Mouse (Mus musculus) hindbrain, postnatal 0 days (tissue): Measurements from ENCODE around the gene Casc3. TPM values are rescaled to one million over a fixed set of nuclear protein-coding genes. Genes with fewer than 3 reads are reported as not detected.

Source experiments
- ATAC-seq: fragments of 200-750 bp; cut with Nextera tagmentation; 2 replicates; pipeline ENCODE4 v1.8.0; 2017; ENCODE audit warnings: mild to moderate bottlenecking, moderate TSS enrichment, moderate library complexity
- DNase-seq: peaks from one replicate; pipeline ENCODE4 v3.0.0-alpha.2; 2015; ENCODE audit warnings: low spot score
- H3K27ac ChIP-seq: fragments of 300-500 bp; sonication (generic); 2 replicates; pipeline ENCODE4 v1.5.1; 2014; ENCODE audit warnings: mild to moderate bottlenecking
- H3K27me3 ChIP-seq: fragments of 300-500 bp; sonication (generic); 2 replicates; pipeline ENCODE4 v1.6.1; 2014; ENCODE audit warnings: low read length, mixed read lengths; ENCODE audit not compliant: insufficient read depth
- H3K36me3 ChIP-seq: fragments of 300-500 bp; sonication (generic); 2 replicates; pipeline ENCODE4 v1.6.1; 2014; ENCODE audit warnings: low read length, mixed read lengths; ENCODE audit not compliant: insufficient read depth
- H3K4me1 ChIP-seq: fragments of 300-500 bp; sonication (generic); 2 replicates; pipeline ENCODE4 v1.6.1; 2014; ENCODE audit warnings: antibody characterized with exemption, low read length, mixed read lengths; ENCODE audit not compliant: insufficient read depth
- H3K4me2 ChIP-seq: fragments of 300-500 bp; sonication (generic); 2 replicates; pipeline ENCODE4 v1.6.1; 2014; ENCODE audit warnings: low read depth, mild to moderate bottlenecking, low read length, moderate library complexity, mixed read lengths
- H3K4me3 ChIP-seq: fragments of 300-500 bp; sonication (generic); 2 replicates; pipeline ENCODE4 v1.5.1; 2014; ENCODE audit warnings: low read length
- H3K9ac ChIP-seq: fragments of 300-500 bp; sonication (generic); replicated peaks from 2 replicates; pipeline ENCODE4 v1.6.1; 2014; ENCODE audit warnings: mild to moderate bottlenecking, low read length, moderate library complexity, mixed read lengths
- H3K9me3 ChIP-seq: fragments of 300-500 bp; sonication (generic); 2 replicates; pipeline ENCODE4 v1.6.1; 2016; ENCODE audit warnings: low read length, mixed read lengths
- CTCF ChIP-seq: IDR thresholded peaks from 2 replicates; pipeline ENCODE4 v1.5.1; 2016; ENCODE audit warnings: antibody characterized with exemption, control low read depth, low read depth
- WGBS: fragments of 180-500 bp; shearing (Covaris S2); extraction: QIAGEN DNeasy Blood & Tissue Kit; methylation state at CpG from one replicate; pipeline ENCODE4 v1.1.7; 2014; 5-methylcytosine and 5-hydroxymethylcytosine counted together
- polyA plus RNA-seq: library from polyadenylated mRNA; unstranded; fragments of >200 nt; fragmentation: Nextera tagmentation; extraction: Ambion mirVana; gene quantifications from 2 replicates; pipeline ENCODE4 v1.2.1, GENCODE M21; 2015
- total RNA-seq: library from RNA; depleted of rRNA; stranded (reverse); fragments of >200 nt; gene quantifications from 2 replicates; pipeline ENCODE4 v1.2.3, GENCODE M21; 2014

The Casc3 gene
- total and polyA plus RNA-seq, 2 experiments from 2014 or later = 24.4 to 35.7 TPM

DNA sequence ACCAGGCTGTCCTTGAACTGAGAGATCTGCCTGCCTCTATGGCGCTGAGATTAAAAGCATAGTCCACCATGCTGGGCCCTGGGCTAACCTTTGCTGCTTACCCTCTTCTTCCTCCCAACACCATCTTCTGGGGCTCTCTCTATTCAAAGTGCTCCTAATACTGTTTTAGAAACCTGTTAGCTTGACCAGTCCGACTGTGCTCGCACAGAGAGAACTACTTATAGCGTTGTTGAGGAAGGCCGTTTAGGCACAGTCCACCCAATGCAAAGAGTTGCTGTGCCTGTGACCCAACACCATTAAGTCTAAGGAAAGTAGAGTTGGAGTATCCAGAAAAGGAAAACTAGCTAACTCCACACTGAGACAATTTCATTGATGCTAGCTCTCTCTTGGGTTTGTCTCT, 16.6 kb upstream of the Casc3 start:
- 91% methylated on average over 5 of the region's 5 CpGs for WGBS
- peaks cover 18% of the 10 kb centered on the region; the same call in 1 of the 2 replicates for H3K4me1 ChIP-seq
- 0 out of 2 replicates have a peak overlapping the region, but pooled peaks have one; percentile 14 for H3K9ac ChIP-seq
- ATAC-seq (no peak), DNase-seq (no peak)
- H3K4me3 ChIP-seq = no peak overlapping the region
- H3K36me3 ChIP-seq = no peaks in the 10 kb centered on the region
- 0 out of 2 replicates have a peak overlapping the region, but pooled peaks have one; percentile 87 for H3K4me2 ChIP-seq
- no peak for TF ChIP-seq CTCF
- no peaks in the 10 kb centered on the region for H3K9me3 ChIP-seq
- peak overlapping the region; percentile 78; the same call in 1 of the 2 replicates for H3K27ac ChIP-seq
- H3K27me3 ChIP-seq = no peaks in the 10 kb centered on the region

DNA sequence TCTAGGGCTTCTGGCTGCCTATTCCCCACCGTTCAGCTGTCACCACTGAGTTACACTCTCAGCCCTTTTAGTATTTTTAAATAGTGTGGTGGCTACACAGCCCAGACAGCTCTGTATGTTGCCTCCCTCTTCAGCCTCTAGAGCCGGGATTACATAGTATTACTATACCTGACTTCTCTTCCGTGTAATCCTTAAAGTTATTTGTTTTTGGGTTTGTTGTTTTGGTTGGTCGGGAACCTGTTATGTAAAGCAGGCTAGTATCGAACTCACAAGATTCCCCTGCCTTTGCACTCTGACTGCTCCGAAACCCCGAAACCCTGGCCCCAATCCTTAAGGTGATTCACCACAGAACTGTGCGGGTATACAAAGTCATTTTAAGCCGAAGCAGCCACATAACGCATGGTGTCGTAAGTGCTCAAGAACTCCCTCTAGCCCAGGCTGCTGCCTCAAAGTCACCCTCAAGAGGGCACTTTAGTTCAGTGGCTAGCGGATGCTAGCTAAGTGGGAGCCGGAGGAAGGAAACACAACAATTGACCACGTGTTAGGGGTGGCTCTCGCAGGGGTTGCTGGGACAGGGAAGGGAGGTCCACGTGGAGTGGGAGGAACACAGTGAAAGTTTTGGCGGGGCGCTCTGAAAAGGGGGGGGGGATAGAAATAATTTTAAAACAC, 16.0 kb upstream of the Casc3 start:
- Histone ChIP-seq H3K27ac (peak overlapping the region; percentile 78), H3K27me3 (no peaks in the 10 kb centered on the region), H3K9ac (peak overlapping the region; percentile 28; the same call in 1 of the 2 replicates), H3K4me3 (peak overlapping the region; percentile 42), H3K9me3 (no peaks in the 10 kb centered on the region), H3K4me2 (peak overlapping the region; percentile 87), H3K4me1 (peaks cover 19% of the 10 kb centered on the region; the same call in 1 of the 2 replicates), H3K36me3 (no peaks in the 10 kb centered on the region)
- 11% methylated on average over 18 of the region's 18 CpGs for WGBS
- TF ChIP-seq CTCF = peak; percentile 86
- DNase-seq = peak; percentile 95
- ATAC-seq = peak; percentile 87

DNA sequence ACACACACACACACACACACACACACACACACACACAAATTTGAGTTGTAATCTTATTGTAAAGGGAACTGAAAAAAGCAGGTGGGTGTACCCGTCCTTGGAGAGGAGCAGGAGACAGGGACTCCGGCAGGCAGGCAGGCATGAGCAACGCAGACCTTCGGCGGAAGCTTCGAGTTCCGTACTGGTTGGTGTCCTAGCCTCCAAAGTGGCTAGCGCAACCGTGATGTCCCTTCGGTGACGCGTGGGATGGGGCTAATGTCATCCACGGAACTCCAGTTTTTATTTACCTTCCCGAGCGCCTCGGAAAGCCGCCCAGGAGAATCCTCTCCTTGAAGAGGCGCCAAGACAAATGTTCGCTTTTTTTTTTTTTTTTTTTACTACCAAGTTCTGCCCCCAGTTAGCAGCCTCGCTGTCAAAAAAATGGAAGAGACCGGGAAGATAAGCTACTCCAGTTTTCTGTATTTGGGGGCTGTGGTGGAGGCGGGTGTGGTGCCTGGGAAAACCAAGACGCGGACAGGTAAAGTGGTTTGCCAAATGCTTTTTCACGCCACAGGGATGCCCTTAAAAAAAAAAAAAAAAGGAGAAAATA, 15.4 kb upstream of the Casc3 start:
- peaks cover 19% of the 10 kb centered on the region; the same call in 1 of the 2 replicates for H3K4me1 ChIP-seq
- H3K36me3 ChIP-seq = no peaks in the 10 kb centered on the region
- ATAC-seq (peak; percentile 18; the same call in 1 of the 2 replicates), DNase-seq (no peak)
- peak overlapping the region; percentile 28; the same call in 1 of the 2 replicates for H3K9ac ChIP-seq
- H3K9me3 ChIP-seq = no peaks in the 10 kb centered on the region
- H3K4me2 ChIP-seq = peak overlapping the region; percentile 87
- H3K27me3 ChIP-seq = no peaks in the 10 kb centered on the region
- TF ChIP-seq CTCF = no peak
- H3K27ac ChIP-seq = no peak overlapping the region
- H3K4me3 ChIP-seq = peak overlapping the region; percentile 42
- 2% methylated on average over 25 of the region's 25 CpGs for WGBS

DNA sequence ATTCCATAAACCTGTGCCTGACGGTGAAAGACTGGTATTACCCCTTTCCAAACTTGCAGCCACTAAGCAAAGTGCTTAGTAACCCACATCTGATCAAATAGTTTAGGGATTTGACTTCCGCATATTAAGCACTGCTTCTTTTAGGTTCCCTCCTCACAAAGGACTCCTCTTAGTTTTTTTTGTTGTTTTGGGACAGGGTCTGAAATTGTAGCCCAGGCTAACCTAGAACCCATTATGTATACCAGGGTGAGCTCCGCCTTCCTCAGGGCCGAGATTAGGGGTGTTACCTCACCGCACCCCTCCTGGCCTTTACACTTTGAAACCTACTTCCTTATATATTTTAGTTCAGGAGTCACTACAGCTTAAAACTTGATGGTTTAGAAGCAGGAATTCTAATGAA, 14.9 kb upstream of the Casc3 start:
- Histone ChIP-seq H3K36me3 (no peaks in the 10 kb centered on the region), H3K4me3 (peak overlapping the region; percentile 42), H3K4me2 (peak overlapping the region; percentile 87), H3K27ac (no peak overlapping the region), H3K4me1 (peaks cover 19% of the 10 kb centered on the region; the same call in 1 of the 2 replicates), H3K9me3 (no peaks in the 10 kb centered on the region), H3K9ac (no peak overlapping the region; the same call in 1 of the 2 replicates), H3K27me3 (no peaks in the 10 kb centered on the region)
- 45% methylated on average over 5 of the region's 5 CpGs for WGBS
- ATAC-seq (no peak), DNase-seq (no peak)
- TF ChIP-seq CTCF = no peak

DNA sequence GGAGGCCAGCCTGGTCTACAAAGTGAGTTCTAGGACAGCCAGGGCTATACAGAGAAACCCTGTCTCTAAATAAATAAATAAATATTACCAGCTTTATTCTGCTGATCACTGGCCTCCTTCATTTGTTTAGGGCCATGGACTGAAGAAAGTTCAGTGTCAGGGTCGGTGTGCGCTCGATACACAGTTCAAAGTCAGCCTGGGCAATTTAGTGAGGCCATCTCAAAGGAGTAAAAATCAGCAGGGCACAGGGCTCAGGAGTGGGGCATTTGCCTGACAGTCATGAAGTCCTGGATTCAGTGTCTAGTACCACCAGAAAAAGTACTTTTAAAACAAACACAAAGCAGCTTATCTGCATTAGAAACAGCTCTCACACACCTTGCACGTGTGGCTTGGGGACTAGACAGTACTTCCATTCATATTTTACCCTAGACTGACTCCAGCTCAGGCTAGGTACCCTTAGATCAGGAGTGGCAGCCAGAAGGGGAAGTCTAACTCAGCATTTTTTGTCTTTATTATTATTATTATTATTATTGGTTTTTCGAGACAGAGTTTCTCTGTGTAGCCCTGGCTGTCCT, 14.0 kb upstream of the Casc3 start:
- no peak for ATAC-seq
- TF ChIP-seq CTCF = no peak
- Histone ChIP-seq H3K27ac (no peak overlapping the region), H3K4me2 (no peak overlapping the region), H3K4me3 (no peak overlapping the region), H3K9ac (no peak overlapping the region), H3K9me3 (no peaks in the 10 kb centered on the region), H3K4me1 (peaks cover 17% of the 10 kb centered on the region; the same call in 1 of the 2 replicates), H3K36me3 (no peaks in the 10 kb centered on the region), H3K27me3 (no peaks in the 10 kb centered on the region)
- DNase-seq = no peak
- WGBS = 83% methylated on average over 5 of the region's 5 CpGs

DNA sequence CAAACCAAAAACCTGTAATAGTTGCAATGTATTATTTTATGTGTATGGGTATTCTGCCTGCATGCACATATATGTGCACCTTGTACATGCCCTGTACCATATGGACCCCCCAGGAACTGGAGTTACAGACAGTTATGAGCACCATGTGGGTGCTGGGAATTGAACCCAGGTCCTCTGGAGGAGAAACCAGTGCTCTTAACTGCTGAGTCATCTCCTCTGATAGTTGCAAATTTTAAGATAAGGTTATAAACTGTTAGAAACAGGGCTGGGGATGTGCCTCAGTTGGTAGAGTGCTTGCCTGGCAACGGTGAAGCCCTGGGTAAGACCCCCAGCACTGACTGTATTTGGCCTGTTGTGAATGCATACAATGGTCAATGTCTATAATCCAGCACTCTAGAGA, 13.3 kb upstream of the Casc3 start:
- no peak overlapping the region for H3K27ac ChIP-seq
- ATAC-seq = no peak
- no peaks in the 10 kb centered on the region for H3K36me3 ChIP-seq
- no peak overlapping the region for H3K4me3 ChIP-seq
- no peak for TF ChIP-seq CTCF
- no peak for DNase-seq
- H3K4me1 ChIP-seq = peaks cover 10% of the 10 kb centered on the region; the same call in 1 of the 2 replicates
- H3K9ac ChIP-seq = no peak overlapping the region
- no peaks in the 10 kb centered on the region for H3K27me3 ChIP-seq
- no peaks in the 10 kb centered on the region for H3K9me3 ChIP-seq
- WGBS = 82% methylated on average over 1 of the region's 1 CpGs
- no peak overlapping the region for H3K4me2 ChIP-seq
